Mouse (Mus musculus) CH12.LX (cell line): ENCODE results near the gene Acoxl.

ENCODE experiments used
- CTCF ChIP-seq, 2 experiments: IDR thresholded peaks in 1 of 2; conservative IDR thresholded peaks in 1 of 2; 2 replicates each; pipeline ENCODE4 v1.5.1; 2011 to 2012; ENCODE audit warnings: low read depth in 2 of 2, low read length in 2 of 2, improper control_type of control experiment in 1 of 2, inconsistent platforms in 1 of 2, mild to moderate bottlenecking in 1 of 2, moderate library complexity in 1 of 2
- E2F4 ChIP-seq: IDR thresholded peaks from 2 replicates; pipeline ENCODE4 v1.6.1; 2011; ENCODE audit warnings: low read depth, low read length, improper control_type of control experiment; ENCODE audit not compliant: insufficient replicate concordance
- EP300 ChIP-seq: IDR thresholded peaks from 2 replicates; pipeline ENCODE4 v1.6.1; 2011; ENCODE audit warnings: low read length, improper control_type of control experiment
- ETS1 ChIP-seq: conservative IDR thresholded peaks from 2 replicates; pipeline ENCODE4 v1.6.1; 2012; ENCODE audit warnings: low read depth, mild to moderate bottlenecking, inconsistent platforms, low read length, improper control_type of control experiment, moderate library complexity
- HCFC1 ChIP-seq: IDR thresholded peaks from 2 replicates; pipeline ENCODE4 v1.6.1; 2012; ENCODE audit warnings: low read depth, mild to moderate bottlenecking, inconsistent platforms, low read length, improper control_type of control experiment
- MAFK ChIP-seq: IDR thresholded peaks from 2 replicates; pipeline ENCODE4 v1.6.1; 2011; ENCODE audit warnings: low read length, improper control_type of control experiment; ENCODE audit not compliant: insufficient replicate concordance
- MXI1 ChIP-seq: IDR thresholded peaks from 2 replicates; pipeline ENCODE4 v1.6.1; 2011; ENCODE audit warnings: mild to moderate bottlenecking, low read depth, low read length, improper control_type of control experiment
- NELFE ChIP-seq: IDR thresholded peaks from 2 replicates; pipeline ENCODE4 v1.6.1; 2011; ENCODE audit warnings: low read depth, low read length, improper control_type of control experiment
- POLR2A ChIP-seq: IDR thresholded peaks from 2 replicates; pipeline ENCODE4 v1.6.1; 2011; ENCODE audit warnings: low read depth, mild to moderate bottlenecking, improper control_type of control experiment, low read length
- SMC3 ChIP-seq: IDR thresholded peaks from 2 replicates; pipeline ENCODE4 v1.6.1; 2011; ENCODE audit warnings: low read depth, low read length, improper control_type of control experiment
- UBTF ChIP-seq: IDR thresholded peaks from 2 replicates; pipeline ENCODE4 v1.6.1; 2012; ENCODE audit warnings: low read depth, mild to moderate bottlenecking, inconsistent platforms, low read length, improper control_type of control experiment, moderate library complexity
- ZC3H11A ChIP-seq: IDR thresholded peaks from 2 replicates; pipeline ENCODE4 v1.6.1; 2012; ENCODE audit warnings: low read depth, mild to moderate bottlenecking, inconsistent platforms, low read length, improper control_type of control experiment

- TF ChIP-seq EP300 (no peak), MXI1 (no peak), POLR2A (no peak), CTCF (conservative IDR thresholded peaks at IDR 0.05 in 1 of 2, IDR thresholded peaks at IDR 0.05 in 1 of 2; ENCODE audit: low read depth in 2 of 2, low read length in 2 of 2) (no peak), E2F4 (no peak), ETS1 (no peak), NELFE (no peak), ZC3H11A (no peak), HCFC1 (no peak), UBTF (no peak), SMC3 (no peak), MAFK (no peak)
Observed at GRCm38 (mm10) chr2:128111537-128111936, 272.9 kb downstream of the Acoxl start.
